Mouse (Mus musculus): Measurements from ENCODE around the gene Ddx52. TPM values are rescaled to one million over a fixed set of nuclear protein-coding genes. Genes with fewer than 3 reads are reported as not detected.
A peak's percentile ranks its signal among the peaks of the same experiment; 100 is the strongest.

Gene Ddx52
- not detected in 2 replicates for polyA plus RNA-seq (2012; ENCODE audit: insufficient read depth, insufficient read length, low replicate concordance, missing spikeins)

DNA sequence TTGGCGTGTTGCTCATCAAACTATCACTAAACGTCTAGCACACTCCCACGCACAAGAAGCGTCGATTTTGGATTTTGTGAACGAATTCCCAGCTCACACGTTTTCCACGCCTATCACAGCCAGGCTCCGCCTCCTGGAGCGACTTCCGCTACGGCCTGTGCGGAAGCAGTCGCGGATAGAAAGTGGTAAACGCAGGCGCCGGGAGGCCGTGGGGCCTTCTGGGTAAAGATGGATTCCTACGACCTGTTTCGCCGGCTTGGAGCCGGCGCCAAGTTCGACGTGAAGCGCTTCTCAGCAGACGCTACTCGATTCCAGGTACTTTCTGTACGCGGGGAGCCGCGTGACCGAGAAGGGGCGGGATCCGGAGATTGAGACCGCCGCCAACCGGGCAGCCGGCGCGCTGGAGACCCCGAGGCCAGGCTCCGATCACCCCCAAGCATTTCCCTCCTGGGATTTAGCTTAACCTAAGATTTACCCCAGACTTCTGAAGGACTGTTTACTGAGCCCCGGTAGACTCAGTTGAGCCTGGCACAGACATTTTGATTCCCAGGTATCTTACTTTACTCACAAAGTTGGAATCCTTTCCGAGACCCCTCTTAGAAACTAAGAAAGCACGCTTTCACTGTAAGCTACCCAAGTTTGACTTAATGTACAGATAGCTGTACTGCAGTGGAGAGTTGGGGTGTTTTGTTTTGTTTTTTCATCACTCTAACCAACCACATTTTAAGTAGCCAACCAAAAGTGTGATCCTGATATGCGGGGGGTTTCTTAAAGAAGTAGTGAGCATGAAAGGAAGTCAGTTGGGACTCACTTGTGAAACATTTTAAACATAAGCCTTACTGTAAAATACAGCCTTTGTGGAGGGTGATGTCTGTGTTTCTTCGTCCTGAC, at the start of gene Ddx52:
TSS of gene Ddx52 (plus strand) at position 113 of the 891 bp plus-strand sequence.
- Histone ChIP-seq H3K4me3 (ENCODE audit: insufficient read depth, low read depth, low read length) (peak within 1 kb of the TSS; percentile 94), H3K4me1 (ENCODE audit: control insufficient read depth, insufficient read depth, low read length) (no peaks in the 10 kb centered on the region), H3K27ac (ENCODE audit: insufficient read depth, low read depth, low read length) (no peak within 1 kb of the TSS; the same call in 1 of the 2 replicates)
- peak; percentile 71 for TF ChIP-seq POLR2A (IDR thresholded peaks at IDR 0.05; ENCODE audit: insufficient read depth, low read depth, low read length)
- TF ChIP-seq CTCF (IDR thresholded peaks at IDR 0.05; ENCODE audit: insufficient read depth, low read depth, low read length) = no peak
- 1% methylated on average over 49 of the region's 49 CpGs for WGBS

DNA sequence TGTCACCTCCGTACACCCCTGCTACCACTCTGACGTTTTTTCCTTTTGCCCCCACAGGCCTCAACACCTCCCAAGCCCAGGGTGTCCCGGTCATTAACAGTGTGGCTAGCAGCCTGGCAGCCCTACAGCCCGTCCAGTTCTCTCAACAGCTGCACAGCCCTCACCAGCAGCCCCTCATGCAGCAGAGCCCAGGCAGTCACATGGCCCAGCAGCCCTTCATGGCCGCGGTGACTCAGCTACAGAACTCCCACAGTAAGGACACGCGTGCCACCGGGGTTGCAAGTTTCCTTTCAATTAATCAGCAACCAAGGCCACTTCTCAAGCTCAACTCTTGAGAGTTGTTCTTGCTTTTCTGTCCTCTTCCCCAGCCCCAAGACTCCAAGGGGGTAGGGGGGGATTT, 48.5 kb upstream of the Ddx52 start:
- 81% methylated on average over 9 of the region's 9 CpGs for WGBS
- TF ChIP-seq POLR2A (IDR thresholded peaks at IDR 0.05; ENCODE audit: insufficient read depth, low read depth, low read length) (no peak), CTCF (IDR thresholded peaks at IDR 0.05; ENCODE audit: insufficient read depth, low read depth, low read length) (no peak)
- no peaks in the 10 kb centered on the region for H3K4me1 ChIP-seq (ENCODE audit: control insufficient read depth, insufficient read depth, low read length)

DNA sequence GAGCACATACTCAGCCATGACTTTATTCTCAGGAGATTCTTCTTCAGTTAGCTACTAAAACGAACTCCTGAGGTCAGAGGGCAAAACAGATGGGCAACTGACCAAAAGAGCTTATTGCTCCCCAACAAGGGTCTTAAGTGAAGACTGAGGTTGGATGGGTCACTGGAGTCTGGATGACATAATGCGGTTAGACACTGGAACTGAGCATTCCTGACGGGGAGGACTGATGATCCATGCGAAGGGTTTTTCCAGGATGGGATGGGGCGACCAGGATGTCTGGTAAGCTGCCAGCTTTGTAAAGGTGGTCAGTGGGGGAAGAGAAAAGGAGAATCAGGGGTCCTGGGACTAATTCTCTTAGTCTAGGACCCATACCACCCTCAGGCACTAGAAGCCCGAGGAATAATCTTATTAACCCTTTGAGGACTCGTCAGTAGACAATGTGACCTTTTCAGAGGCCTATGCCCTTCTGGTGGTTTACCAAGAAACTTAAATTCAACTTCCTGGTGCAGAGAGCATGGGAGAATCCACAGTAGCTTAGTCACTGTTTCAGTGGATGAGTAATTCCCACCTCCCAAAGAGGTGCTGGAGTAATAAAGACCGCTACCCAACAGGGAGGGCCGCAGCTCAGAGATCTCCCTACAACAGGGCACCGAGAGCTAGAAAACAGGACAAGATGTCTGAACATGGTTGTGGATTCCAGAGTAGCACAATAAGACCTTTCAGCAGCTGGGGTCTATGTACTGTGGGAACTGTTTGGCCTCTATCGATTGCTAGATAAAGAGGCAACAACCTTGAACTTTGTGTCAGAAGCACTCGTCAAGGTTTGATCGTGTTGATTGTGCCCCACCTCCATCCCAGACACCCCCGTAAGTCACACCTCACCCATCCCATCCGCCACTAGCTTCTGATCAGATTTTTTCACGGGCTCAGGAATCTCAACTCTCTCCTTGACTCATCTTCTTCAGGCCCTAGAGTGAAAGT, 45.1 kb upstream of the Ddx52 start:
- Histone ChIP-seq H3K4me3 (ENCODE audit: insufficient read depth, low read depth, low read length) (no peak overlapping the region), H3K27ac (ENCODE audit: insufficient read depth, low read depth, low read length) (no peak overlapping the region), H3K4me1 (ENCODE audit: control insufficient read depth, insufficient read depth, low read length) (no peaks in the 10 kb centered on the region)
- 82% methylated on average over 16 of the region's 16 CpGs for WGBS
- TF ChIP-seq POLR2A (IDR thresholded peaks at IDR 0.05; ENCODE audit: insufficient read depth, low read depth, low read length) = no peak
- TF ChIP-seq CTCF (IDR thresholded peaks at IDR 0.05; ENCODE audit: insufficient read depth, low read depth, low read length) = no peak

More for the DNA sequence above, 48.5 kb upstream of the Ddx52 start:
- H3K27ac ChIP-seq (ENCODE audit: insufficient read depth, low read depth, low read length) = no peak overlapping the region
- no peak overlapping the region for H3K4me3 ChIP-seq (ENCODE audit: insufficient read depth, low read depth, low read length)

DNA sequence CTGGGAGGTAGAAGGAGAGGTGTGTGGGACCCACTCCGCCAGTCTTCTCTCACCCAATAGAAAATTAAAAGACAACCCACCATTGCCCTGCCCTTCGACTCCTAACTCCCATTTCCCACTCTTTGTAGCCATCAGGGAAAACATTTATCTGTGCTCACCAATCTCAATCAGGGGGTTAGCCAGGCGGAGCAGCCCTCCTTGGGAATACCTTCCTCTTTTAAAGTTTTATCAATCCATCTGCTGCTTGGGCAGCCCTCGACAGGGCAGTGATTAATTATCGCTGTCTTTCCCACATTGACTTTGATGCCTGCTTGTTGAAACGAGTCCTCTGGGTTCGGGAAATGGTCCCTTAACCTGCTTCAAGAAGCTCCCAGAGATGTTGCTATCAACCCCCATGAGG, 44.3 kb upstream of the Ddx52 start:
- WGBS = 90% methylated on average over 7 of the region's 7 CpGs
- no peaks in the 10 kb centered on the region for H3K4me1 ChIP-seq (ENCODE audit: control insufficient read depth, insufficient read depth, low read length)

DNA sequence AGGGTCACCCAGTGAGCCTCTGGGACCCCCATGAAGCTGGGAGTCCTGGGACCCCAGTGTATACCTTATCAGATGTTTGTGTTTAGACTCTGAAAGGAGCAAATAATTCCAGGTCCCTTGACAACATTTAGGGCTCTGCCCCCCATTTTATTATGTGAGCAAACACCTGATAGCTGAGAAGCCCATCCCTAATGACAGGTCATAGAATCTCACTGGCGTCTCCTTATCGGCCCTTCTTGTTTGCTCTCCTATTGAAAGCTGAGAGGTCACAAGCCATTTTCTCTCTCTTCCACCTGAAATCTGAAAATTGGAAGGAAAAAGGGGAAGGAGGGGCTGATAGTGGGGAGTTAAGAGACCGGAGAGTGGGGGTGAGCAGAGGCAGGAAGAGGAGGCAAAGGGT, 39.0 kb upstream of the Ddx52 start:
- TF ChIP-seq CTCF (IDR thresholded peaks at IDR 0.05; ENCODE audit: insufficient read depth, low read depth, low read length) (no peak), POLR2A (IDR thresholded peaks at IDR 0.05; ENCODE audit: insufficient read depth, low read depth, low read length) (no peak)
- Histone ChIP-seq H3K4me1 (ENCODE audit: control insufficient read depth, insufficient read depth, low read length) (no peaks in the 10 kb centered on the region), H3K4me3 (ENCODE audit: insufficient read depth, low read depth, low read length) (no peak overlapping the region), H3K27ac (ENCODE audit: insufficient read depth, low read depth, low read length) (no peak overlapping the region)
- WGBS = 90% methylated on average over 3 of the region's 3 CpGs

More for the DNA sequence above, 44.3 kb upstream of the Ddx52 start:
- H3K27ac ChIP-seq (ENCODE audit: insufficient read depth, low read depth, low read length) = no peak overlapping the region
- no peak overlapping the region for H3K4me3 ChIP-seq (ENCODE audit: insufficient read depth, low read depth, low read length)
- no peak for TF ChIP-seq POLR2A (IDR thresholded peaks at IDR 0.05; ENCODE audit: insufficient read depth, low read depth, low read length)
- no peak for TF ChIP-seq CTCF (IDR thresholded peaks at IDR 0.05; ENCODE audit: insufficient read depth, low read depth, low read length)

DNA sequence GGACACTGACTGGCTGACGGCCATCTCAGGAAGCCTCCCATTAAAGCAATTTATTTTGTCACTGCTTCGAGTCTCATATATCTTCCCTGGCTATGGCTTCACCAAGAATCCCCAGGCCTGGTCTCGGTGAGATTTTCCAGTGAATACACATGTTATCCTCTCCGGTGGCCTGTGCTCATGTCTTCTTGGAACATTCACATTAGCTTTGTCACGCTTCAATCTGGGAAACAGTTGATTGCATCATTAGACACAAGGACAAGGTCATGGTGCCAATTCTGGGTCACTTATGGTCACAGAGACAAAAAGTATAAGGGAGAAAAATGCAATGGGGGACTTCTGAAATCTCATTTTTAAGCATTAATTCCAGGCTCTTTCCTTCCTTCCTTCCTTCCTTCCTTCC, 36.1 kb upstream of the Ddx52 start:
- TF ChIP-seq CTCF (IDR thresholded peaks at IDR 0.05; ENCODE audit: insufficient read depth, low read depth, low read length) = no peak
- no peak for TF ChIP-seq POLR2A (IDR thresholded peaks at IDR 0.05; ENCODE audit: insufficient read depth, low read depth, low read length)
- Histone ChIP-seq H3K27ac (ENCODE audit: insufficient read depth, low read depth, low read length) (no peak overlapping the region), H3K4me3 (ENCODE audit: insufficient read depth, low read depth, low read length) (no peak overlapping the region), H3K4me1 (ENCODE audit: control insufficient read depth, insufficient read depth, low read length) (no peaks in the 10 kb centered on the region)
- WGBS = 71% methylated on average over 5 of the region's 5 CpGs

DNA sequence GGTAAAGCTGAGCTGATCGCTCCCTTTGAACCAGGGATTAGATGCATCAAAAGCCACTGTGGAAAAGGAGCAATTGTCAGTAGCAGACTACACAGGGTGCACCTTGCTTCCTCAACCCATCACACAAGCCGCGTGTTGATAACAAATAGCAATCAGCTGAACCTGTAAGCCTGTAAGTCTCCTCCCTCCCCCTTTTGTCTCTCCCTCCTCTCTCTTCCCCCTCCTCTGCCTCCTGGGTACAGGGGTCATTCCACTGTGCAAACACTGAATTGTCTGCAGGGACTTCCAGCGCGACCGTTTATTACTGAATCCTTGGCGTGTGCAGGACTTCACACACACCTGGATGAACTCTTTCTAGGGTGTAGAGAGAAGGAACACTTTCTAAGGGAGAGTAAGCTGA, 33.5 kb upstream of the Ddx52 start:
- H3K4me1 ChIP-seq (ENCODE audit: control insufficient read depth, insufficient read depth, low read length) = no peaks in the 10 kb centered on the region
- 25% methylated on average over 7 of the region's 7 CpGs for WGBS
- TF ChIP-seq POLR2A (IDR thresholded peaks at IDR 0.05; ENCODE audit: insufficient read depth, low read depth, low read length) = no peak
- TF ChIP-seq CTCF (IDR thresholded peaks at IDR 0.05; ENCODE audit: insufficient read depth, low read depth, low read length) = no peak

DNA sequence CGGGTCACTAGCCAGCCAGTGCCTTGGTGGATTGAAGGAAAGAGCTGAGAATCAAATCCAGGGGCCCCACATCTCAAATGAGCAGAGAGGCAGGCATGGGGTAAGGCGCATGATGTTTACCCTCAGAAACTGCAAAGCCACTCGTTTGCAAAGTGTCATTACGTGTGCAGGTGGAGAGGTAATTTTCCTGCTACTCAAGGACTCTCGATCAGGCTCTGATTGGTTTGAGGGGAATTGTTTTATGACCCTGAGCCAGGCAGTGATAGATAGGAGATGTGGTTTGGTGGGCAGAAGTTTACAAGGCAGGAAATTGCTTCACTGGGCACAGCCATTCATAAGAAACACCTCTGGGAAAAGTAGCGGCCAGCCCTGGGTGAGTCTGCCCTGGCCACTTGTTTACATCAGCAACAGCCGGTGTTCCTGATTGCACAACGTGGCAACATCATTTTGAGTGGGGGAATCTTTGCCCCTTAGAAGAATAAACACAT, 28.0 kb upstream of the Ddx52 start:
- Histone ChIP-seq H3K4me1 (ENCODE audit: control insufficient read depth, insufficient read depth, low read length) (no peaks in the 10 kb centered on the region), H3K4me3 (ENCODE audit: insufficient read depth, low read depth, low read length) (no peak overlapping the region), H3K27ac (ENCODE audit: insufficient read depth, low read depth, low read length) (no peak overlapping the region)
- no peak for TF ChIP-seq CTCF (IDR thresholded peaks at IDR 0.05; ENCODE audit: insufficient read depth, low read depth, low read length)
- no peak for TF ChIP-seq POLR2A (IDR thresholded peaks at IDR 0.05; ENCODE audit: insufficient read depth, low read depth, low read length)
- 80% methylated on average over 8 of the region's 8 CpGs for WGBS

More for the DNA sequence above, 33.5 kb upstream of the Ddx52 start:
- no peak overlapping the region for H3K27ac ChIP-seq (ENCODE audit: insufficient read depth, low read depth, low read length)
- H3K4me3 ChIP-seq (ENCODE audit: insufficient read depth, low read depth, low read length) = no peak overlapping the region
